Mouse (Mus musculus) Patski (cell line): ENCODE measurements around the gene Aif1. TPM values are rescaled to one million over a fixed set of nuclear protein-coding genes. Genes with fewer than 3 reads are reported as not detected.

Experiments
- ATAC-seq: fragments of 100-300 bp; one replicate; pipeline ENCODE4 v1.8.0; 2021
- CTCF ChIA-PET: fragments of 350-600 bp; sonication (Branson Sonifier 250); formaldehyde crosslinking; loops from one replicate; lab custom pipeline; 2022; ENCODE audit warnings: inconsistent platforms; lab: Charles Lee
- POLR2A ChIA-PET: fragments of 350-600 bp; sonication (Branson Sonifier 250); formaldehyde crosslinking; loops from one replicate; lab custom pipeline; 2022; ENCODE audit warnings: antibody characterized with exemption, inconsistent platforms; lab: Charles Lee
- DNase-seq: peaks from one replicate; pipeline ENCODE4 v3.0.0-alpha.2; 2011; ENCODE audit warnings: low read depth, low spot score
- H3K27me3 ChIP-seq: fragments of 371-371 bp; one replicate; pipeline ENCODE4 v1.5.1; 2021
- CTCF ChIP-seq: fragments of 100-300 bp; IDR thresholded peaks from one replicate; pipeline ENCODE4 v1.5.1; 2021
- in situ Hi-C: fragments of 300-500 bp; cut with MboI; formaldehyde crosslinking; loops from 3 replicates; pipeline ENCODE4 v1.11.1; 2018; ENCODE audit warnings: low pct_unique_long_range_greater_than_20kb, mixed read lengths
- polyA plus RNA-seq: library from polyadenylated mRNA; unstranded; gene quantifications from one replicate; pipeline ENCODE4 v1.2.3, GENCODE M21; 2021

Gene Aif1
- polyA plus RNA-seq, 1 experiment from 2014 or later = 0.14 TPM

GRCm38 (mm10) chr17:35134801-35135590, 40.9 kb downstream of the Aif1 start, which contains the start of gene Bag6:
Gene Bag6, plus strand, starts transcription at chr17:35135178.
- no peaks in the 10 kb centered on the region for H3K27me3 ChIP-seq
- peak; percentile 91 for DNase-seq
- POLR2A ChIA-PET = no interaction called here
- CTCF ChIA-PET = no interaction called here
- ATAC-seq = peak; percentile 70
- in situ Hi-C loops = loop anchor here (25.0 kb wide), 1 partner anchor 498 kb away; the partner anchor contains the start of genes Atf6b, Fkbpl, Ppt2 and Prrt1
- no peak for TF ChIP-seq CTCF

- POLR2A ChIA-PET = no interaction called here
These were observed 42.4 kb downstream of the Aif1 start for GRCm38 (mm10) chr17:35133517-35133916.

GRCm38 (mm10) chr17:35132174-35132560, 43.7 kb downstream of the Aif1 start:
- TF ChIP-seq CTCF = no peak
- in situ Hi-C loops = loop anchor here (25.0 kb wide), 1 partner anchor 495 kb away; the partner anchor contains the start of genes Atf6b, Fkbpl, Ppt2 and Prrt1
- CTCF ChIA-PET = no interaction called here
- ATAC-seq (no peak), DNase-seq (no peak)
- H3K27me3 ChIP-seq = no peaks in the 10 kb centered on the region
- POLR2A ChIA-PET = no interaction called here

More at GRCm38 (mm10) chr17:35133517-35133916, 42.4 kb downstream of the Aif1 start:
- ATAC-seq (no peak), DNase-seq (no peak)
- in situ Hi-C loops = loop anchor here (25.0 kb wide), 1 partner anchor 496 kb away; the partner anchor contains the start of genes Atf6b, Fkbpl, Ppt2 and Prrt1
- H3K27me3 ChIP-seq = no peaks in the 10 kb centered on the region
- CTCF ChIA-PET = no interaction called here
- no peak for TF ChIP-seq CTCF

- no peaks in the 10 kb centered on the region for H3K27me3 ChIP-seq
- ChIA-PET POLR2A (no interaction called here), CTCF (no interaction called here)
- TF ChIP-seq CTCF = no peak
- in situ Hi-C loops = loop anchor here (25.0 kb wide), 1 partner anchor 494 kb away; the partner anchor contains the start of genes Atf6b, Fkbpl, Ppt2 and Prrt1
- DNase-seq (no peak), ATAC-seq (no peak)
These were observed 44.2 kb downstream of the Aif1 start, which contains the start of gene Apom for GRCm38 (mm10) chr17:35131500-35132173. Gene Apom, minus strand, starts transcription at chr17:35132050.

- ATAC-seq (no peak), DNase-seq (no peak)
- CTCF ChIA-PET = no interaction called here
- in situ Hi-C loops = loop anchor here (25.0 kb wide), 1 partner anchor 494 kb away; the partner anchor contains the start of genes Atf6b, Fkbpl, Ppt2 and Prrt1
- POLR2A ChIA-PET = no interaction called here
- TF ChIP-seq CTCF = no peak
- H3K27me3 ChIP-seq = no peaks in the 10 kb centered on the region
These were observed 44.8 kb downstream of the Aif1 start for GRCm38 (mm10) chr17:35131038-35131437.

- CTCF ChIA-PET = interaction anchor here (1.4 kb wide), 1 partner anchor 14 kb away, joined by 3 read pairs; no protein-coding TSS in a partner anchor
- no peaks in the 10 kb centered on the region for H3K27me3 ChIP-seq
- no peak for DNase-seq
- no peak for ATAC-seq
- TF ChIP-seq CTCF = no peak
- in situ Hi-C loops = loop anchor here (25.0 kb wide), 1 partner anchor 492 kb away; the partner anchor contains the start of genes Atf6b, Fkbpl, Ppt2 and Prrt1
- POLR2A ChIA-PET = interaction anchor here (0.6 to 0.7 kb wide), 2 partner anchors 19 to 131 kb away, joined by 3 to 7 read pairs; no protein-coding TSS in a partner anchor
These were observed 46.9 kb downstream of the Aif1 start for GRCm38 (mm10) chr17:35128996-35129395.

- DNase-seq (no peak), ATAC-seq (no peak)
- TF ChIP-seq CTCF = no peak
- ChIA-PET POLR2A (interaction anchor here (1.5 kb wide), 1 partner anchor 79 kb away, joined by 3 read pairs; no protein-coding TSS in a partner anchor), CTCF (interaction anchor here (1.2 to 2.1 kb wide), 2 partner anchors 11 to 36 kb away, joined by 6 to 11 read pairs; no protein-coding TSS in a partner anchor)
- in situ Hi-C loops = loop anchor here (25.0 kb wide), 1 partner anchor 490 kb away; the partner anchor contains the start of genes Atf6b, Fkbpl, Ppt2 and Prrt1
- no peaks in the 10 kb centered on the region for H3K27me3 ChIP-seq
These were observed 48.9 kb downstream of the Aif1 start for GRCm38 (mm10) chr17:35127017-35127416.

- POLR2A ChIA-PET = interaction anchor here (0.6 to 1.5 kb wide), 5 partner anchors 10 to 116 kb away, joined by 3 to 4 read pairs (median 3); partner anchors contain the start of gene Ddx39b
- in situ Hi-C loops = loop anchor here (25.0 kb wide), 1 partner anchor 489 kb away; the partner anchor contains the start of genes Atf6b, Fkbpl, Ppt2 and Prrt1
- ATAC-seq = peak; percentile 40
- DNase-seq = no peak
- TF ChIP-seq CTCF = no peak
- no peaks in the 10 kb centered on the region for H3K27me3 ChIP-seq
- CTCF ChIA-PET = interaction anchor here (0.9 to 2.1 kb wide), 3 partner anchors 10 to 36 kb away, joined by 4 to 11 read pairs (median 6); partner anchors contain the start of gene Ly6g5b
These were observed 49.7 kb downstream of the Aif1 start, which contains the start of gene D17H6S53E for GRCm38 (mm10) chr17:35126206-35126611. Gene D17H6S53E, plus strand, starts transcription at chr17:35126373.

GRCm38 (mm10) chr17:35125578-35125977, 50.3 kb downstream of the Aif1 start:
- no peak for TF ChIP-seq CTCF
- ChIA-PET CTCF (interaction anchor here (0.9 to 2.1 kb wide), 4 partner anchors 10 to 37 kb away, joined by 3 to 11 read pairs (median 5); partner anchors contain the start of gene Ly6g5b), POLR2A (interaction anchor here (0.6 to 1.5 kb wide), 3 partner anchors 31 to 116 kb away, joined by 3 to 4 read pairs (median 3); partner anchors contain the start of gene Ddx39b)
- H3K27me3 ChIP-seq = no peaks in the 10 kb centered on the region
- DNase-seq = no peak
- in situ Hi-C loops = loop anchor here (25.0 kb wide), 1 partner anchor 488 kb away; the partner anchor contains the start of genes Atf6b, Fkbpl, Ppt2 and Prrt1
- ATAC-seq = no peak
